Mouse (Mus musculus) layer of hippocampus, adult 8-10 months (tissue): ENCODE results near the gene Cpt2. TPM values are rescaled to one million over a fixed set of nuclear protein-coding genes. Genes with fewer than 3 reads are reported as not detected.

Experiments used
- DNase-seq, 2 experiments: peaks; one replicate each; pipeline ENCODE4 v3.0.0; 2022; ENCODE audit warnings: low spot score in 2 of 2
- total RNA-seq, 4 experiments: library from RNA; stranded (reverse); gene quantifications; 2 replicates each; pipeline ENCODE4 v1.2.4; 2022

Cpt2 gene
- total RNA-seq, 4 experiments from 2014 or later, result 7.5 to 8.4 (median 7.9) TPM

GRCm38 (mm10) chr4:107921152-107921695, 2.2 kb downstream of the Cpt2 start:
- no peak for DNase-seq

- DNase-seq, result no peak
These were observed 3.1 kb downstream of the Cpt2 start for GRCm38 (mm10) chr4:107920336-107920735.

- DNase-seq, result no peak
These were observed 13.4 kb downstream of the Cpt2 start for GRCm38 (mm10) chr4:107910020-107910419.

GRCm38 (mm10) chr4:107906561-107906960, 16.8 kb downstream of the Cpt2 start:
- DNase-seq, result no peak

GRCm38 (mm10) chr4:107904252-107904651, 19.2 kb downstream of the Cpt2 start:
- DNase-seq, result no peak

- no peak for DNase-seq
These were observed 23.2 kb downstream of the Cpt2 start for GRCm38 (mm10) chr4:107900206-107900605.

- peak in 1 of 2 experiments; percentile 30 for DNase-seq
These were observed 24.0 kb downstream of the Cpt2 start for GRCm38 (mm10) chr4:107899211-107899927.

- no peak for DNase-seq
These were observed 30.7 kb downstream of the Cpt2 start for GRCm38 (mm10) chr4:107892663-107893062.

GRCm38 (mm10) chr4:107889731-107890432, 33.5 kb downstream of the Cpt2 start, which contains the start of gene 0610037L13Rik:
0610037L13Rik (plus strand) TSS chr4:107889813.
- DNase-seq, result peak; percentile 94 to 95

- DNase-seq, result no peak
These were observed 34.1 kb downstream of the Cpt2 start for GRCm38 (mm10) chr4:107889385-107889730.

GRCm38 (mm10) chr4:107886371-107886770, 37.0 kb downstream of the Cpt2 start:
- no peak for DNase-seq

- no peak for DNase-seq
These were observed 41.8 kb downstream of the Cpt2 start for GRCm38 (mm10) chr4:107881631-107882030.

- peak; percentile 94 to 96 for DNase-seq
These were observed 44.0 kb downstream of the Cpt2 start, which contains the start of gene Magoh for GRCm38 (mm10) chr4:107879254-107880050. Magoh (plus strand) TSS chr4:107879755.

GRCm38 (mm10) chr4:107864866-107865265, 58.5 kb downstream of the Cpt2 start:
- DNase-seq, result no peak

- no peak for DNase-seq
These were observed 64.4 kb downstream of the Cpt2 start for GRCm38 (mm10) chr4:107858995-107859394.

GRCm38 (mm10) chr4:107856958-107857686, 66.3 kb downstream of the Cpt2 start:
- DNase-seq, result peak in 1 of 2 experiments; percentile 25

Other genes with a start within 250 kb of the Cpt2 start
- 1 to 10 TPM in 1 of 4 experiments, under 1 TPM in 2, not detected in 1; 0.59 to 1.4 (median 0.76) TPM for gene Dmrtb1, start 239.4 kb downstream of the Cpt2 start, total RNA-seq
- gene Lrp8, start 121.3 kb downstream of the Cpt2 start, total RNA-seq, result 100 to 1,000 TPM in 1 of 4 experiments, 10 to 100 TPM in 3; 82.8 to 103 (median 94.8) TPM
- gene Magoh, start 43.9 kb downstream of the Cpt2 start, total RNA-seq, result 10 to 100 TPM; 33.5 to 41.2 (median 38.7) TPM
- 10 to 100 TPM; 54.2 to 71.4 (median 58.9) TPM for gene 0610037L13Rik, start 33.8 kb downstream of the Cpt2 start, total RNA-seq
- gene Slc1a7, start 44.7 kb upstream of the Cpt2 start, total RNA-seq, result under 1 TPM in 2 of 4 experiments, not detected in 2; 0.17 to 0.20 TPM
- gene Podn, start 172.8 kb upstream of the Cpt2 start, total RNA-seq, result 10 to 100 TPM in 2 of 4 experiments, 1 to 10 TPM in 2; 7.6 to 14.2 (median 10.4) TPM
- gene Scp2, start 221.4 kb upstream of the Cpt2 start, total RNA-seq, result 100 to 1,000 TPM in 3 of 4 experiments, 10 to 100 TPM in 1; 97.6 to 108 (median 103) TPM
- 10 to 100 TPM; 15.3 to 18.7 (median 17.9) TPM for gene Echdc2, start 241.8 kb upstream of the Cpt2 start, total RNA-seq